Mouse (Mus musculus) C2C12 (cell line): Measurements from ENCODE around the gene Tmem82. TPM values are rescaled to one million over a fixed set of nuclear protein-coding genes. Genes with fewer than 3 reads are reported as not detected.

ENCODE experiments used
- H3K27me3 ChIP-seq: one replicate; pipeline ENCODE4 v1.6.1; 2011; ENCODE audit not compliant: control insufficient read depth, insufficient read depth, insufficient read length
- H3K36me3 ChIP-seq: one replicate; pipeline ENCODE4 v1.6.1; 2011; ENCODE audit not compliant: control insufficient read depth, insufficient read depth
- H3K4me3 ChIP-seq: one replicate; pipeline ENCODE4 v1.5.1; 2011; ENCODE audit warnings: mild to moderate bottlenecking, control low read depth; ENCODE audit not compliant: poor library complexity, insufficient read depth, severe bottlenecking
- H3K79me2 ChIP-seq: one replicate; pipeline ENCODE4 v1.6.1; 2011; ENCODE audit not compliant: control insufficient read depth, insufficient read depth
- H3K79me3 ChIP-seq: one replicate; pipeline ENCODE4 v1.6.1; 2011; ENCODE audit warnings: low read depth, control low read depth
- H3ac ChIP-seq: one replicate; pipeline ENCODE3; 2011; ENCODE audit warnings: low read depth; ENCODE audit not compliant: control insufficient read depth, insufficient read length
- CEBPB ChIP-seq: IDR thresholded peaks from one replicate; pipeline ENCODE4 v1.6.1; 2011; ENCODE audit warnings: low read depth, mild to moderate bottlenecking, control low read depth, moderate library complexity
- CTCF ChIP-seq: IDR thresholded peaks from one replicate; pipeline ENCODE4 v1.5.1; 2011; ENCODE audit not compliant: control insufficient read depth, insufficient read depth, insufficient read length
- FOSL1 ChIP-seq: IDR thresholded peaks from one replicate; pipeline ENCODE4 v1.8.0; 2011; ENCODE audit warnings: mild to moderate bottlenecking, low read length; ENCODE audit not compliant: poor library complexity, insufficient read depth, severe bottlenecking
- MAX ChIP-seq: IDR thresholded peaks from one replicate; pipeline ENCODE4 v1.6.1; 2011; ENCODE audit warnings: mild to moderate bottlenecking, control low read depth
- MYOD1 ChIP-seq: IDR thresholded peaks from one replicate; pipeline ENCODE4 v1.6.1; 2011; ENCODE audit warnings: low read depth; ENCODE audit not compliant: control insufficient read depth, insufficient read length
- MYOG ChIP-seq: IDR thresholded peaks from one replicate; pipeline ENCODE4 v1.6.1; 2011; ENCODE audit not compliant: control insufficient read depth, insufficient read length; ENCODE audit errors: extremely low read depth
- USF1 ChIP-seq: IDR thresholded peaks from one replicate; pipeline ENCODE4 v1.6.1; 2011; ENCODE audit warnings: low read depth, mild to moderate bottlenecking, control low read depth, moderate library complexity
- polyA plus RNA-seq: library from polyadenylated mRNA; unstranded; fragments of >200 nt; fragmentation: generic; extraction: Trizol; gene quantifications from one replicate; pipeline ENCODE4 v1.2.1, GENCODE M21; 2012; ENCODE audit warnings: missing spikeins

The Tmem82 gene
- polyA plus RNA-seq, 1 experiment, result not detected

GRCm38 (mm10) chr4:141591547-141591946, 26.9 kb downstream of the Tmem82 start:
- Histone ChIP-seq H3K79me2 (peaks cover 18% of the 10 kb centered on the region), H3K36me3 (peaks cover 63% of the 10 kb centered on the region), H3K27me3 (no peaks in the 10 kb centered on the region), H3K79me3 (peaks cover 8% of the 10 kb centered on the region), H3ac (no peak overlapping the region), H3K4me3 (no peak overlapping the region)
- TF ChIP-seq CTCF, result peak; percentile 33
- no peak for TF ChIP-seq CEBPB
- no peak for TF ChIP-seq MAX
- peak; percentile 38 for TF ChIP-seq USF1
- TF ChIP-seq MYOG, result no peak
- no peak for TF ChIP-seq MYOD1

- H3K36me3 ChIP-seq, result peaks cover 41% of the 10 kb centered on the region
- TF ChIP-seq MYOG (no peak), CEBPB (no peak), FOSL1 (no peak), MAX (no peak), USF1 (no peak), CTCF (no peak), MYOD1 (no peak)
Measured at GRCm38 (mm10) chr4:141583919-141584318, 34.5 kb downstream of the Tmem82 start.

GRCm38 (mm10) chr4:141581051-141581450, 37.4 kb downstream of the Tmem82 start:
- Histone ChIP-seq H3K79me2 (no peaks in the 10 kb centered on the region), H3K4me3 (no peak overlapping the region), H3K36me3 (peaks cover 30% of the 10 kb centered on the region), H3K79me3 (no peaks in the 10 kb centered on the region), H3ac (no peak overlapping the region), H3K27me3 (no peaks in the 10 kb centered on the region)
- TF ChIP-seq MAX, result no peak

More at GRCm38 (mm10) chr4:141583919-141584318, 34.5 kb downstream of the Tmem82 start:
- Histone ChIP-seq H3K79me2 (no peaks in the 10 kb centered on the region), H3K79me3 (no peaks in the 10 kb centered on the region), H3K27me3 (no peaks in the 10 kb centered on the region), H3ac (no peak overlapping the region), H3K4me3 (no peak overlapping the region)

GRCm38 (mm10) chr4:141578833-141579232, 39.6 kb downstream of the Tmem82 start:
- H3K4me3 ChIP-seq, result no peak overlapping the region
- H3K36me3 ChIP-seq, result peaks cover 26% of the 10 kb centered on the region

GRCm38 (mm10) chr4:141576877-141577276, 41.6 kb downstream of the Tmem82 start:
- no peak overlapping the region for H3ac ChIP-seq
- H3K79me2 ChIP-seq, result no peaks in the 10 kb centered on the region
- no peaks in the 10 kb centered on the region for H3K27me3 ChIP-seq
- H3K36me3 ChIP-seq, result peaks cover 20% of the 10 kb centered on the region
- TF ChIP-seq USF1 (no peak), CEBPB (no peak), MYOD1 (no peak), MAX (no peak), FOSL1 (no peak), MYOG (no peak), CTCF (no peak)
- H3K79me3 ChIP-seq, result no peaks in the 10 kb centered on the region
- H3K4me3 ChIP-seq, result no peak overlapping the region

More at GRCm38 (mm10) chr4:141578833-141579232, 39.6 kb downstream of the Tmem82 start:
- no peaks in the 10 kb centered on the region for H3K79me3 ChIP-seq
- H3ac ChIP-seq, result no peak overlapping the region
- no peaks in the 10 kb centered on the region for H3K79me2 ChIP-seq
- H3K27me3 ChIP-seq, result no peaks in the 10 kb centered on the region
- no peak for TF ChIP-seq CTCF
- no peak for TF ChIP-seq MAX
- no peak for TF ChIP-seq MYOG
- no peak for TF ChIP-seq MYOD1
- no peak for TF ChIP-seq CEBPB
- no peak for TF ChIP-seq FOSL1
- no peak for TF ChIP-seq USF1

- Histone ChIP-seq H3K36me3 (peaks cover 20% of the 10 kb centered on the region), H3K27me3 (no peaks in the 10 kb centered on the region), H3K4me3 (no peak overlapping the region), H3K79me2 (no peaks in the 10 kb centered on the region), H3K79me3 (no peaks in the 10 kb centered on the region), H3ac (no peak overlapping the region)
- TF ChIP-seq MYOG, result no peak
- no peak for TF ChIP-seq MYOD1
- no peak for TF ChIP-seq USF1
- no peak for TF ChIP-seq MAX
Measured at GRCm38 (mm10) chr4:141576404-141576803, 42.0 kb downstream of the Tmem82 start.
